Mouse (Mus musculus): ENCODE data around the gene B3galnt1. TPM values are rescaled to one million over a fixed set of nuclear protein-coding genes. Genes with fewer than 3 reads are reported as not detected.

Gene B3galnt1
- total and polyA plus RNA-seq, 3 experiments = not detected

GRCm38 (mm10) chr3:69531511-69531910, 67.2 kb downstream of the B3galnt1 start:
- Histone ChIP-seq H3K9me3 (replicated peaks; ENCODE audit: insufficient read depth, low read length) (no peaks in the 10 kb centered on the region), H3K36me3 (ENCODE audit: control insufficient read depth in 1 of 2, insufficient read depth in 2 of 2, low read length in 2 of 2) (no peaks in the 10 kb centered on the region), H3K4me3 (ENCODE audit: control insufficient read depth in 1 of 2, insufficient read depth in 1 of 2, low read depth in 2 of 2, low read length in 2 of 2) (no peak overlapping the region), H3K27ac (ENCODE audit: control insufficient read depth, low read depth, low read length) (no peak overlapping the region), H3K4me1 (ENCODE audit: control insufficient read depth in 1 of 2, insufficient read depth in 2 of 2, low read length in 2 of 2) (no peaks in the 10 kb centered on the region), H3K79me2 (ENCODE audit: control insufficient read depth, insufficient read depth, low read length, poor library complexity) (no peaks in the 10 kb centered on the region), H3K27me3 (ENCODE audit: control insufficient read depth in 1 of 2, insufficient read depth in 2 of 2, low read length in 2 of 2) (no peaks in the 10 kb centered on the region), H3K9ac (ENCODE audit: control insufficient read depth, low read depth, low read length, poor library complexity, severe bottlenecking) (no peak overlapping the region)
- TF ChIP-seq MYB (IDR thresholded peaks at IDR 0.05; ENCODE audit: low read depth, low read length) (no peak), ZC3H11A (IDR thresholded peaks at IDR 0.05; ENCODE audit: low read depth, low read length) (no peak), HCFC1 (IDR thresholded peaks at IDR 0.05; ENCODE audit: low read depth, low read length) (no peak), JUND (IDR thresholded peaks at IDR 0.05; ENCODE audit: low read depth, low read length) (no peak), EP300 (IDR thresholded peaks at IDR 0.05; ENCODE audit: low read depth in 1 of 2, low read length in 2 of 2) (no peak), CTCF (IDR thresholded peaks at IDR 0.05 in 2 of 3, conservative IDR thresholded peaks at IDR 0.05 in 1 of 3; ENCODE audit: control insufficient read depth in 1 of 3, insufficient read depth in 1 of 3, low read depth in 2 of 3, low read length in 3 of 3, poor library complexity in 1 of 3, severe bottlenecking in 1 of 3) (no peak), BHLHE40 (IDR thresholded peaks at IDR 0.05; ENCODE audit: borderline replicate concordance, low read depth, low read length) (no peak), GATA1 (IDR thresholded peaks at IDR 0.05; ENCODE audit: low read depth, low read length) (no peak), E2F4 (IDR thresholded peaks at IDR 0.05; ENCODE audit: borderline replicate concordance, low read depth, low read length) (no peak), SIN3A (IDR thresholded peaks at IDR 0.05; ENCODE audit: low read length) (no peak), RAD21 (IDR thresholded peaks at IDR 0.05; ENCODE audit: low read depth, low read length) (no peak), POLR2AphosphoS2 (IDR thresholded peaks at IDR 0.05; ENCODE audit: low read length) (no peak), MAX (IDR thresholded peaks at IDR 0.05; ENCODE audit: low read length) (no peak)
- no peak for DNase-seq (ENCODE audit: low read depth, low spot score)

- Histone ChIP-seq H3K4me3 (ENCODE audit: control insufficient read depth in 1 of 2, insufficient read depth in 1 of 2, low read depth in 2 of 2, low read length in 2 of 2) (no peak overlapping the region), H3K9ac (ENCODE audit: control insufficient read depth, low read depth, low read length, poor library complexity, severe bottlenecking) (no peak overlapping the region), H3K4me1 (ENCODE audit: control insufficient read depth in 1 of 2, insufficient read depth in 2 of 2, low read length in 2 of 2) (no peaks in the 10 kb centered on the region), H3K27me3 (ENCODE audit: control insufficient read depth in 1 of 2, insufficient read depth in 2 of 2, low read length in 2 of 2) (no peaks in the 10 kb centered on the region), H3K9me3 (replicated peaks; ENCODE audit: insufficient read depth, low read length) (no peaks in the 10 kb centered on the region), H3K27ac (ENCODE audit: control insufficient read depth, low read depth, low read length) (no peak overlapping the region), H3K36me3 (ENCODE audit: control insufficient read depth in 1 of 2, insufficient read depth in 2 of 2, low read length in 2 of 2) (no peaks in the 10 kb centered on the region), H3K79me2 (ENCODE audit: control insufficient read depth, insufficient read depth, low read length, poor library complexity) (no peaks in the 10 kb centered on the region)
- no peak for DNase-seq (ENCODE audit: low read depth, low spot score)
- TF ChIP-seq TAL1 (IDR thresholded peaks at IDR 0.05; ENCODE audit: low read length) = no peak
- TF ChIP-seq MYB (IDR thresholded peaks at IDR 0.05; ENCODE audit: low read depth, low read length) = no peak
- no peak for TF ChIP-seq ZMIZ1 (IDR thresholded peaks at IDR 0.05; ENCODE audit: low read depth, low read length)
- TF ChIP-seq NRF1 (IDR thresholded peaks at IDR 0.05; ENCODE audit: insufficient read depth, low read depth, low read length, poor library complexity, severe bottlenecking) = no peak
- no peak for TF ChIP-seq CTCF (IDR thresholded peaks at IDR 0.05 in 2 of 3, conservative IDR thresholded peaks at IDR 0.05 in 1 of 3; ENCODE audit: control insufficient read depth in 1 of 3, insufficient read depth in 1 of 3, low read depth in 2 of 3, low read length in 3 of 3, poor library complexity in 1 of 3, severe bottlenecking in 1 of 3)
- TF ChIP-seq UBTF (IDR thresholded peaks at IDR 0.05; ENCODE audit: borderline replicate concordance, insufficient read depth, low read depth, low read length) = no peak
- TF ChIP-seq POLR2AphosphoS5 (IDR thresholded peaks at IDR 0.05; ENCODE audit: borderline replicate concordance, low read depth, low read length) = no peak
- TF ChIP-seq MXI1 (IDR thresholded peaks at IDR 0.05; ENCODE audit: low read depth, low read length) = no peak
- no peak for TF ChIP-seq EP300 (IDR thresholded peaks at IDR 0.05; ENCODE audit: low read depth in 1 of 2, low read length in 2 of 2)
These were observed 69.2 kb downstream of the B3galnt1 start for GRCm38 (mm10) chr3:69529576-69529975.
